Mouse (Mus musculus) heart, embryonic 11.5 days (tissue): ENCODE measurements around the gene Slc25a21. TPM values are rescaled to one million over a fixed set of nuclear protein-coding genes. Genes with fewer than 3 reads are reported as not detected.

Source experiments
- ATAC-seq: fragments of 200-750 bp; cut with Nextera tagmentation; replicated peaks from 2 replicates; pipeline ENCODE4 v1.8.0; 2017; ENCODE audit warnings: moderate library complexity; ENCODE audit not compliant: insufficient number of reproducible peaks, low FRiP score, low TSS enrichment
- H3K27ac ChIP-seq: fragments of 300-500 bp; sonication (generic); 2 replicates; pipeline ENCODE4 v1.5.1; 2014; ENCODE audit warnings: mild to moderate bottlenecking, low read depth, low read length
- H3K27me3 ChIP-seq: fragments of 300-500 bp; sonication (generic); 2 replicates; pipeline ENCODE4 v1.6.1; 2014; ENCODE audit warnings: mild to moderate bottlenecking, low read length, mixed read lengths; ENCODE audit not compliant: control insufficient read depth, insufficient read depth
- H3K36me3 ChIP-seq: fragments of 300-500 bp; sonication (generic); 2 replicates; pipeline ENCODE4 v1.6.1; 2014; ENCODE audit warnings: mild to moderate bottlenecking, low read length, moderate library complexity, mixed read lengths; ENCODE audit not compliant: control insufficient read depth, insufficient read depth
- H3K4me1 ChIP-seq: fragments of 300-500 bp; sonication (generic); 2 replicates; pipeline ENCODE4 v1.6.1; 2014; ENCODE audit warnings: low read length; ENCODE audit not compliant: control insufficient read depth, insufficient read depth
- H3K4me2 ChIP-seq: fragments of 300-500 bp; sonication (generic); 2 replicates; pipeline ENCODE4 v1.6.1; 2014; ENCODE audit warnings: mild to moderate bottlenecking, moderate library complexity
- H3K4me3 ChIP-seq: fragments of 300-500 bp; sonication (generic); 2 replicates; pipeline ENCODE4 v1.5.1; 2014; ENCODE audit warnings: low read depth, low read length
- H3K9ac ChIP-seq: fragments of 300-500 bp; sonication (generic); 2 replicates; pipeline ENCODE4 v1.6.1; 2014; ENCODE audit warnings: mild to moderate bottlenecking, low read depth, low read length, moderate library complexity
- H3K9me3 ChIP-seq: fragments of 300-500 bp; sonication (generic); replicated peaks from 2 replicates; pipeline ENCODE4 v1.6.1; 2016; ENCODE audit warnings: low read length; ENCODE audit not compliant: control insufficient read depth
- WGBS: fragments of 180-500 bp; shearing (Covaris S2); extraction: QIAGEN DNeasy Blood & Tissue Kit; methylation state at CpG from one replicate; pipeline ENCODE4 v1.1.7; 2014; ENCODE audit not compliant: insufficient replicate concordance; 5-methylcytosine and 5-hydroxymethylcytosine counted together
- polyA plus RNA-seq: library from polyadenylated mRNA; unstranded; fragments of >200 nt; fragmentation: Nextera tagmentation; extraction: Ambion mirVana; gene quantifications from 2 replicates; pipeline ENCODE4 v1.2.1, GENCODE M21; 2014

Gene Slc25a21
- polyA plus RNA-seq, 1 experiment from 2014 or later, result 6.4 TPM

DNA sequence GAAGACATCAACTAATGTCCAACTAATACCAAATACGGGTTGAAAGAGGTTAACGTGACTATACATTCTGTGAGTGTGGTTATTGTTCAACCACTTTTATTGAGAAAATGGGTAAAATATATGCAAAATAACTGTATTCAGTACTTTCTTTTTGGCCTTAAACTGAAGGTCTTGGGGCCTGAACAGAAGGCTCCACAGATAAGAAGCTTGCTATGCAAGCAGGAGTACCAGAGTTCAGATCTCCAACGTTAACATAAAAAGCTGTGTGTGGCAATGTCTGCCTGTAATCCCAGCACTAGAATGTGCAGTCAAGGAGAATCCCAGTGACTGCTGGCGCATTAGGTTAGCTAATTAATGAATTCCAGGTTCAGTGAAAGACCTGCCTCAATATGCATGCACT is 96.7 kb downstream of the Slc25a21 start:
- H3K36me3 ChIP-seq, result no peaks in the 10 kb centered on the region
- no peak overlapping the region for H3K4me2 ChIP-seq
- H3K9ac ChIP-seq, result no peak overlapping the region
- 85% methylated on average over 4 of the region's 4 CpGs for WGBS
- no peak overlapping the region for H3K27ac ChIP-seq
- no peaks in the 10 kb centered on the region for H3K4me1 ChIP-seq
- no peaks in the 10 kb centered on the region for H3K27me3 ChIP-seq
- ATAC-seq, result no peak
- H3K9me3 ChIP-seq, result no peaks in the 10 kb centered on the region
- no peak overlapping the region for H3K4me3 ChIP-seq

DNA sequence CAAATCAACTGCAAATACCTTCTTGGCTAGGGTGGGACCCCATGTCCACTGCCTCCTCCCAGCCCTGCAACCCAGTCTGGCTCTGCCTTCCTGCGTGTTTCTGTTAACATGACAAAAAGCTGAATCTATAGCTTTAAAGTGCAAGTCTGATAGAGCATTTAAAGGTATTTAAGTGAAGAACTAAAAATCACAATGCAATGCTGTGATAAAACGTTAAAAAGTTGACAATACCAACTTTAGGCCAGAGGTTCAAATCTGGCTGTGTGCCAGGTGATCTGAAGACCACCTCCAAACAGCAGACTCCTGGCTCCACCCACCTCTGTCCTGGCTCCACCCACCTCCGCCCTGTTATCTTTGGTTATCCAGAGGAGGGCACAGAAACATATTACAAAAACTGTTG is 98.2 kb downstream of the Slc25a21 start:
- H3K27me3 ChIP-seq, result no peaks in the 10 kb centered on the region
- no peaks in the 10 kb centered on the region for H3K4me1 ChIP-seq
- H3K9me3 ChIP-seq, result no peaks in the 10 kb centered on the region
- no peak for ATAC-seq
- H3K27ac ChIP-seq, result no peak overlapping the region
- WGBS, result 54% methylated on average over 3 of the region's 3 CpGs
- H3K36me3 ChIP-seq, result no peaks in the 10 kb centered on the region
- H3K4me2 ChIP-seq, result no peak overlapping the region
- H3K9ac ChIP-seq, result no peak overlapping the region
- no peak overlapping the region for H3K4me3 ChIP-seq

DNA sequence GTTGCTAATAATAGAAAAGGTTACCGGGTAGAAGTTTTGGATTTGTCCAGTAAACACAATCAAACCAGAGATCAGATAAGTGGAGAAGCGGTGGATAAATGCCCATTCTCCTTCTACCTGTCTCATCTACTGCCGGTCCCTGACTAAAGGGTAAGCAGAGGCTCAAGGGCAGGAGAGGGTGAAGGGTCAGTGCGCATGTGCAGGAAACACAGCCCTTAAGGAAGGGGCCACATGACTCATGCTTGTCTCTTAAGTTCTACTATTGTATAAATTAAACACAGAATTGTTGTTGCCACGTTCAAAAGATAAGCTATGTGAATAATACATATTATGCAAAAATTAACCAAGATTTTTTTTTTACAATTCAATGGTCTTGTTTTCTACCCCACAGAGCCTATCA is 98.9 kb downstream of the Slc25a21 start:
- ATAC-seq, result no peak
- Histone ChIP-seq H3K27me3 (no peaks in the 10 kb centered on the region), H3K9ac (no peak overlapping the region), H3K36me3 (no peaks in the 10 kb centered on the region), H3K4me3 (no peak overlapping the region), H3K4me2 (no peak overlapping the region), H3K4me1 (no peaks in the 10 kb centered on the region), H3K27ac (no peak overlapping the region), H3K9me3 (no peaks in the 10 kb centered on the region)
- 74% methylated on average over 5 of the region's 5 CpGs for WGBS

DNA sequence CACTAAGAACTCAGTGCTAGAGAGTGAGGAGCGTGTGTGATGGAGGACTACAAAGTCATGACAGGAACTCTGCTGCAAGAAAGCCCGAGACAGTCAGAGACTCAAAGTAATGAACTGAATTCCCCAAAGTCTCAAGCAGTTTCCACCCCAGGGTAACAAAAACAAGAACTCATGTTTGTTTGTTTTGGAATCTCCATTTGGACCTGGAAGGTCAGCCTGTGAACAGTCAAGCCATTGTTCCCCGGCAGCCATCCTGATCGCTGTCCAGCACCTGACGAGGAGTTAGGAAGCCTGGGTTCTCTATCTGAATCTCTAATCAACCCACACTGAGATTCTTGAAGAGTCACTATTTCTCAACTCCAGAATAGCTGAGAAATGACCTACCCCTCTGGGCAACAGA is 104.2 kb downstream of the Slc25a21 start:
- WGBS, result 32% methylated on average over 5 of the region's 5 CpGs
- ATAC-seq, result no peak
- Histone ChIP-seq H3K36me3 (no peaks in the 10 kb centered on the region), H3K9me3 (no peaks in the 10 kb centered on the region), H3K4me2 (no peak overlapping the region), H3K9ac (no peak overlapping the region), H3K27me3 (no peaks in the 10 kb centered on the region), H3K4me1 (no peaks in the 10 kb centered on the region), H3K27ac (no peak overlapping the region), H3K4me3 (no peak overlapping the region)

DNA sequence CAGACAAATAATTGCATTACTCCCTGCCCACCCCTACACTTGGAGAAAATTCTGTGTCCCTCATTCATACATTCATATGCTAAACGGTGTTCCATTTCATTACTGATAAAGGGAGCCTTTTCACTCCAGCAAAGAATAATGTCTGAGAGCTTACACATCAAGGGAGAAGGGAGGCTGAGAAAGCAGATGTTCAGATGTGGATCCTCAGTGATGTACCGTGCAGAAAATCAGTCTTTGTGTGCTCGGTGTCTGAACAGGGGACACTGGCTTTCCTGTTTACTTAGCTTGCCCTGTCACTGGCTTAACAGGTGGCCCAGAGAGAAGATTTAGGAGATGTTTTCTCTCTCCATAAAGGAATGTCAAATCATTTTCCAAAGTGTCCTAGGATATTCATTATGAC is 112.8 kb downstream of the Slc25a21 start:
- Histone ChIP-seq H3K9me3 (no peaks in the 10 kb centered on the region), H3K4me2 (no peak overlapping the region), H3K9ac (no peak overlapping the region), H3K36me3 (no peaks in the 10 kb centered on the region), H3K27ac (no peak overlapping the region), H3K4me3 (no peak overlapping the region), H3K4me1 (no peaks in the 10 kb centered on the region), H3K27me3 (no peaks in the 10 kb centered on the region)
- no peak for ATAC-seq
- 62% methylated on average over 3 of the region's 3 CpGs for WGBS

DNA sequence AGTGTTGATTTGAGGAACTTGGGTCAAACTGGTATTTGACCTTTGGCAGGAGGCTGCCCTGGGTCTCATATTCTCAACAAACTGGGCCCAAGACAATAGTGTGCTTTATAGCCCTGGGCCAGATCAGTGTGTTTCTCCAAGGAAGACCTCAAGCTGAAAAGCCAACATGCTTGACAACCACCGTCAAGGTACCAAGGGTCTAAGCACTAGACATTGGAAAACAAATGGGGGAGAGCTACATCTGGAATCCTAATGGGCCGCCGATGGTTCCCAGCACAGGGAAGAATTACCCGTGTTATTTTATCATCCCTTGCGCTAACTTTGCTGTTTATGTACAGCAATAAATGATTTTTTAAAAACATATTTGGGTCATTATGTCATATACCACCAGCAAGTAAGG is 113.7 kb downstream of the Slc25a21 start:
- Histone ChIP-seq H3K4me2 (no peak overlapping the region), H3K9me3 (no peaks in the 10 kb centered on the region), H3K9ac (no peak overlapping the region), H3K4me3 (no peak overlapping the region), H3K27ac (no peak overlapping the region), H3K27me3 (no peaks in the 10 kb centered on the region), H3K4me1 (no peaks in the 10 kb centered on the region), H3K36me3 (no peaks in the 10 kb centered on the region)
- 87% methylated on average over 5 of the region's 5 CpGs for WGBS
- ATAC-seq, result no peak

DNA sequence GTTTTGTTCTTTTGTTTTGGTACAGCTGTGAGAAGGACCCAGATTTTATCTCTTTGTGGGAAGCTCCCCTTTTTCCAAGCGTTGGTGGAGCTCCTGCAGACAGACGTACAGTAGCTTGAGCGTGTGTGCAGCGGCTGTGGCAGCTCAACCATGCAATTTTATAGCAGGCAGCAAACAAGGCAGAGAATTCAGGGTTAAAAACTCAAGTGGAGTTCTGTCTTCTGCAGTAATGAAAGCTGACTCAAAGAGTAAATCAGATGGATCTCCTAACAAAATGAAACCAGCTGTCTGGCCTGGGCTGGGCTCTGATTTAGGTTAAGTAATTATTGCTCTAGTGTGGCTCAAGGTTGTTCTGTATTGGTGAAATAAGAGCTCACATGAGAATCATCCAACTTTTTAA is 120.7 kb downstream of the Slc25a21 start:
- Histone ChIP-seq H3K27me3 (no peaks in the 10 kb centered on the region), H3K4me1 (no peaks in the 10 kb centered on the region), H3K4me2 (no peak overlapping the region), H3K9me3 (no peaks in the 10 kb centered on the region), H3K9ac (no peak overlapping the region), H3K4me3 (no peak overlapping the region), H3K27ac (no peak overlapping the region), H3K36me3 (no peaks in the 10 kb centered on the region)
- 71% methylated on average over 4 of the region's 4 CpGs for WGBS
- no peak for ATAC-seq

DNA sequence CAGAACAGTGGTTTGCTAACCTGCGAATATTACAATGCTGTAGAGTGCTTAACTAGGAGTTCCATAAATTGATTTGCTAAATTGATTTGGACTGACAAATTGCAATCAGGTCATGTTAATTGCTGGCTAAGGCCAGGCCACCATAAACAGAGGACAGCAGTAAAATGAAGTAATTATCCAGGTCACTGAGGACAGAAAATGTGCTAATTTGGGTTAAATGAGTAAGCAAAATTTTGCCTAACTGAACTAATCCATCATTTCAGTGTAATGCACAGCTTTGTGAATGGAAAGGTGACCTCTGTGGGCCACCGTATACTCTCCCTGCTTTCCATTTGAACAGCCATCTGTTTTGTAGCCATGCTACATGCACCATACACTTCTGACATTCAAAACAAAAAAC is 124.7 kb downstream of the Slc25a21 start:
- Histone ChIP-seq H3K4me2 (no peak overlapping the region), H3K36me3 (no peaks in the 10 kb centered on the region), H3K27me3 (no peaks in the 10 kb centered on the region), H3K27ac (no peak overlapping the region), H3K4me3 (no peak overlapping the region), H3K9me3 (no peaks in the 10 kb centered on the region), H3K9ac (no peak overlapping the region), H3K4me1 (no peaks in the 10 kb centered on the region)
- ATAC-seq, result no peak
- WGBS, result 88% methylated on average over 2 of the region's 2 CpGs

DNA sequence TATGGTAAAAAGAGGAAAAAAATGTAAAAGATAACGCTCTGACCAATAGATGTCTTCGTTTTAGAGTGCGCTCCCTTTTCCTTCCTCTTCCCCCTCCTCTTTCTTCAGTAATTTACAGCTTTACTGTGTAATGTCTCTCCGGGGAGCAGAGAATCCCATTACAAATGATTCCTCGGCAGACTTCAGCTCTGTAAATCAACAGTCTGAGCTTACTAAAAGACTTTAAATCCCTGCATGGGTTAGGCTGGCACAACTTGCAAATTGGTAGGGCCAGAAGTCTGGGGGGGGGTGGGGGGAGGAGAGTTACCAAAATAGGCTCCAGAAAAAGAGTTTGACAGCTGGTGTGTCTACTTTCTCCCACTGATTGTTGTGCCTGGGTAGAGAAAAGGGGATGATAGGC is 128.7 kb downstream of the Slc25a21 start:
- no peaks in the 10 kb centered on the region for H3K4me1 ChIP-seq

More for the DNA sequence above, 128.7 kb downstream of the Slc25a21 start:
- Histone ChIP-seq H3K9ac (no peak overlapping the region), H3K4me2 (no peak overlapping the region), H3K27ac (no peak overlapping the region), H3K36me3 (no peaks in the 10 kb centered on the region), H3K4me3 (no peak overlapping the region), H3K27me3 (no peaks in the 10 kb centered on the region), H3K9me3 (no peaks in the 10 kb centered on the region)
- ATAC-seq, result no peak
- WGBS, result 60% methylated on average over 5 of the region's 5 CpGs
